8 mouse cellular contexts compared by ENCODE assay signal in genomic region chr5:20951666-20952281, GRCm38 (mm10). TPM values are rescaled to one million over a fixed set of nuclear protein-coding genes. Genes with fewer than 3 reads are reported as not detected.
A peak's percentile ranks its signal among the peaks of the same experiment; 100 is the strongest.
DNase-seq lines count a peak whose midpoint lies in the region; ATAC-seq lines count a peak whose summit lies in the region.

No protein-coding gene starts in this region.

- peaks cover 0 to 26% of the 10 kb centered on the region in 2 experiments; a peak in 2 of 4 replicates for H3K4me1 ChIP-seq in heart, embryonic 14.5 days (ENCODE audit: control insufficient read depth in 2 of 2, insufficient read depth in 2 of 2, low read length in 2 of 2)
- H3K4me1 ChIP-seq in liver, embryonic 13.5 days (replicated peaks): peaks cover 72% of the 10 kb centered on the region
- peaks cover 15% of the 10 kb centered on the region for H3K4me1 ChIP-seq in stomach, embryonic 16.5 days (ENCODE audit: control insufficient read depth, insufficient read depth, low read length)

- DNase-seq in c-Kit-negative CD71-positive TER-119-positive erythroid progenitor cells, embryonic 14.5 days (ENCODE audit: low read depth, low spot score): peak; percentile 96
- peak; percentile 90 for DNase-seq in fibroblast of lung, adult 2 months (ENCODE audit: low read depth)
- DNase-seq in kidney, postnatal 14 days: peak; percentile 97
- DNase-seq in liver, embryonic 13.5 days: peak; percentile 96
- peak; percentile 95 for DNase-seq in neural tube, embryonic 10.5 days (ENCODE audit: extremely low spot score, low spot score)

- H3K27me3 ChIP-seq in heart, embryonic 14.5 days (ENCODE audit: control insufficient read depth, insufficient read depth, low read length): no peaks in the 10 kb centered on the region
- no peaks in the 10 kb centered on the region for H3K27me3 ChIP-seq in liver, embryonic 13.5 days
- no peaks in the 10 kb centered on the region for H3K27me3 ChIP-seq in stomach, embryonic 16.5 days (ENCODE audit: control insufficient read depth, insufficient read depth, low read length)

- H3K36me3 ChIP-seq in heart, embryonic 14.5 days (ENCODE audit: control insufficient read depth, insufficient read depth, low read length): peaks cover 5% of the 10 kb centered on the region; the same call in 1 of the 2 replicates
- peaks cover 3% of the 10 kb centered on the region for H3K36me3 ChIP-seq in liver, embryonic 13.5 days
- peaks cover 4% of the 10 kb centered on the region; the same call in 1 of the 2 replicates for H3K36me3 ChIP-seq in stomach, embryonic 16.5 days (ENCODE audit: control insufficient read depth, insufficient read depth, low read length)

- WGBS in heart, embryonic 14.5 days: under 1% methylated on average over 51 of the region's 51 CpGs
- WGBS in liver, embryonic 13.5 days (ENCODE audit: insufficient replicate concordance): under 1% methylated on average over 51 of the region's 51 CpGs
- WGBS in stomach, embryonic 16.5 days: under 1% methylated on average over 51 of the region's 51 CpGs

- H3K9me3 ChIP-seq in heart, embryonic 14.5 days (ENCODE audit: control insufficient read depth, low read length): peaks cover 2% of the 10 kb centered on the region; the same call in 1 of the 2 replicates
- H3K9me3 ChIP-seq in liver, embryonic 13.5 days (replicated peaks): no peaks in the 10 kb centered on the region
- 0 out of 2 replicates have a peak, but pooled peaks cover 5% of the 10 kb centered on the region for H3K9me3 ChIP-seq in stomach, embryonic 16.5 days (replicated peaks; ENCODE audit: control insufficient read depth, low read length)

- peak overlapping the region; percentile 88 to 100 for H3K4me3 ChIP-seq in heart, embryonic 14.5 days (ENCODE audit: control insufficient read depth in 1 of 2, insufficient read depth in 1 of 2, low read depth in 1 of 2, low read length in 2 of 2)
- peak overlapping the region; percentile 96 for H3K4me3 ChIP-seq in liver, embryonic 13.5 days (replicated peaks)
- peak overlapping the region; percentile 98 for H3K4me3 ChIP-seq in stomach, embryonic 16.5 days (replicated peaks; ENCODE audit: low read length)

- peak overlapping the region; percentile 99 for H3K9ac ChIP-seq in heart, embryonic 14.5 days (ENCODE audit: low read length)
- H3K9ac ChIP-seq in liver, embryonic 13.5 days: peak overlapping the region; percentile 98
- peak overlapping the region; percentile 98 for H3K9ac ChIP-seq in stomach, embryonic 16.5 days (ENCODE audit: low read length)

- H3K27ac ChIP-seq in heart, embryonic 14.5 days (replicated peaks in 1 of 2; ENCODE audit: control insufficient read depth in 1 of 2, insufficient read depth in 1 of 2, low read depth in 2 of 2, low read length in 2 of 2): peak overlapping the region; percentile 91 to 98
- H3K27ac ChIP-seq in liver, embryonic 13.5 days: peak overlapping the region; percentile 96
- H3K27ac ChIP-seq in stomach, embryonic 16.5 days (ENCODE audit: low read length): peak overlapping the region; percentile 99

- peak overlapping the region; percentile 79 for H3K4me2 ChIP-seq in heart, embryonic 14.5 days (ENCODE audit: low read length)
- H3K4me2 ChIP-seq in liver, embryonic 13.5 days: peak overlapping the region; percentile 70
- H3K4me2 ChIP-seq in stomach, embryonic 16.5 days (ENCODE audit: low read depth, low read length): peak overlapping the region; percentile 76

- ATAC-seq in CD4-positive, CD25-positive, alpha-beta regulatory T cell, adult 4 months: peak; percentile 87
- peak; percentile 99 for ATAC-seq in heart, embryonic 14.5 days (ENCODE audit: insufficient number of reproducible peaks, insufficient read depth, low FRiP score, low read depth)
- ATAC-seq in liver, embryonic 13.5 days (ENCODE audit: low read depth): peak; percentile 99
- peak; percentile 99 for ATAC-seq in stomach, embryonic 16.5 days (ENCODE audit: insufficient read depth, low FRiP score)

RNA-seq across cellular contexts. Expression of gene Rsbn1l, which starts 4.4 kb away (rescaled TPM):
- polyA plus RNA-seq in CD4-positive, CD25-positive, alpha-beta regulatory T cell, adult 4 months (2017; shearing (Covaris generic)): 10 to 100 TPM; 32.6 to 42.7 TPM
- polyA plus RNA-seq in heart, embryonic 14.5 days (2014; fragmentation: Nextera tagmentation; extraction: Ambion mirVana): 7.9 and 9.5 TPM in 2 replicates
- polyA plus RNA-seq in liver, embryonic 13.5 days (2015; fragmentation: Nextera tagmentation; extraction: Ambion mirVana): 4.0 and 5.1 TPM in 2 replicates
- 4.2 and 4.6 TPM in 2 replicates for polyA plus RNA-seq in stomach, embryonic 16.5 days (2015; fragmentation: Nextera tagmentation; extraction: Ambion mirVana)

Comparison
In these comparisons a context has a peak if more than half of its experiments do, and no peak if none do; other contexts are left out.
1. Peak in every context shown above with its lines: DNase-seq, ATAC-seq, H3K4me3 ChIP-seq and H3K27ac ChIP-seq.